Mouse (Mus musculus): ENCODE measurements at regions not wholly inside any gene's neighbourhood (a gene's known extent, or its start where the extent isn't known, plus 50 kb on each side); places are given as distances from the start of the nearest gene placed in this dataset.

GRCm38 (mm10) chr19:27566060-27566459 lies 136.4 kb upstream of the Pum3 start:
- no peak for TF ChIP-seq ZC3H11A (IDR thresholded peaks at IDR 0.05; ENCODE audit: borderline replicate concordance, low read depth, low read length)
- TF ChIP-seq HCFC1 (IDR thresholded peaks at IDR 0.05; ENCODE audit: borderline replicate concordance, insufficient read depth, low read length) = no peak
